Mouse (Mus musculus): ENCODE measurements at regions not wholly inside any gene's neighbourhood (a gene's known extent, or its start where the extent isn't known, plus 50 kb on each side); places are given as distances from the start of the nearest gene placed in this dataset.

- no peak for DNase-seq (ENCODE audit: low spot score in 2 of 2)
Observed at GRCm38 (mm10) chr10:110534387-110534786, 78.4 kb upstream of the Nav3 start.

DNA sequence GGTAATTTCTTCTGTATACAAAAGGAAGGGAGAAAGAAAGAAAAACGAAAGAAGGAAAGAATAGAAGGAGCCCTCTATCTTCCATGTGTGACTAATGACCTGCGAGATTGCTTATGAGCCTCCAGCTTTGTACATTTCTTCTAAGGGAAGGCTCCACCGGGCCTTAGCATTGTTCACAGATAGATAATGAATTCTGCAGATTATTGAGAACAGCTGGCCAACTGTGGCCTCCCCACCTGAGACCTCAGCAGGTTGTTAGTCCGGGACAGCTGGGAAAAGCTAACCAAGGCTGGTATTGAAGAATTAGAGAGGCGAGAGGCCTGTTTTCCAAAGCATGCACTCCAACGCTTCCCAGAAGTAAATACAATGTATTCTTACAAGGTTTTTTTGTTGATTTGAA lies 86.7 kb upstream of the Nav3 start:
- no peak for DNase-seq (ENCODE audit: low spot score in 2 of 2)

GRCm38 (mm10) chr10:110548391-110548790 lies 92.4 kb upstream of the Nav3 start:
- no peak for DNase-seq (ENCODE audit: low spot score in 2 of 2)

- DNase-seq (ENCODE audit: low spot score in 2 of 2) = no peak
Observed at GRCm38 (mm10) chr10:110553954-110554353, 98.0 kb upstream of the Nav3 start.

- DNase-seq (ENCODE audit: low spot score in 2 of 2) = no peak
Observed at GRCm38 (mm10) chr10:110556326-110556883, 100.4 kb upstream of the Nav3 start.

DNA sequence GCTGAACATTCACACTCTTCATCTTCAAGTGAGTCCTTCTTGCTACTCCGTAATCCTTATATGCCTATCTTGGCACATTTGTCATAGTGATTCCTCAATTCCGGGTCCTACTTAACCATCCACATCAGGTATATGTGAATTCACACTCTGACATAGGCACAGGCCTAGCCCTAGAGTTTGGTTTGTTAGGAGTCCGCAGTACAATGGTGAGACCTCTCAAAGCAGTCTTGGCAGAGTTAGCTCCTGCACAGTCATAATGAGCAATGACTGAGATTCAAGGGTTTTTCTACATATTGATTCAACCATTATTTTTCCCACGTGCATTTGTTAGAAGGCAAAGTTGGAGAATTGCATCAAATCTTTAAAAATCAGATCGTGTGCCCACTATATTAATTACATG lies 107.1 kb upstream of the Nav3 start:
- DNase-seq (ENCODE audit: low spot score in 2 of 2) = no peak

DNA sequence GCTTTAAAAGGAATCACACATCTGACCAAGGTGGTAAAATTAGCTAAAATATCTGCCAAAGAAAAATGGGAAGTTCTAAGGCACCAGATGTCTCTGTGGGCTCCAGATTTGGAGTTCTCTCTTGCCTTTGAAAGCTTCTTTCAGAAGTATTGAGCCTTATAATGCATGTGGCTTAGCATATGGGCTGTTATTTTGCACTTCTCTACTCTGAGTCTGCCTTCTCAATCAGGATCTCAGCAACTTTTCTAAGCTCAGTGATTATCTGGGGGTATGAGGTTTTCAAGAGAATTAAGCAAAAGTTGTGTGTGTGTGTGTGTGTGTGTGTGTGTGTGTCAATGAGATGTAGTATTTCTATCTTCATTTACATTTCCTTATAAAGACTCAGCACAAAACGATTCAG lies 107.6 kb upstream of the Nav3 start:
- peak; percentile 46 to 56 for DNase-seq (ENCODE audit: low spot score in 2 of 2)

DNA sequence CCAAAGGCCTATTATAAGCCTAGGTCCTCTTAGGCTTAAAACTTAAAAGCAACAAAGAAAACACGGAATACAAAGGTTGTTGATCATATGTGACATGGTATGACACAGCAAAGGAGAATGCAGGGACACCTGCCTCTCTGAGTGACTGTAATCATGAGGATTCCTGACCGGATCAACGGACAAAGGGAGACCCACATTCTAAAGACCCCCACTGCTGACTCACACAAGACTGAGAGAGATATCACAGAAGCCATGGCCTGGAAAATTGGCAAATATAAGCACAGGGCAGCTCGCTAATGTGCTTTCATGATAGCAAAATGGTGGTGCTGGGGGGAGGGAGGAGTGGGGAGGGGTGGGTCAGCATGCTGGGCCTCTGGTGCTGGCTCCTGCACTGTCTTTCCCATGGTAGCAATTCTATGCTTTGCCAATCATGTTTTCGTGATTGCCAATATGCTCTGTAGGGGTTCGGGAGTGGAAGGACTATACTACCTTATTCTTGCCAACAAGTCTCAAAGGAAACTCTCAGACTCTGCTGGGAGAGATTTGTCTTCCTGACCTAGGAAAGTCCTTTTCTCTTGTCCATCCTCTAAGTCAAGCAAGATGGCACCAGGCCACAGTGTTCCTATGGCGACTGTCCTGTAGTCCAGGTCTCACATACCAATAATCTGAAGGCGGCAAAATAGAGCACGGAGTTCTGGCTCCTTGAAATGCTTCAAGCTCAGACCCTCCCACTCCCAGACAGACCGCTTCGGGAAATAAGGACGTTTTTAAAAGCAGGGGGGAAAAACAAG lies 110.5 kb upstream of the Nav3 start:
- DNase-seq (ENCODE audit: low spot score in 2 of 2) = no peak

GRCm38 (mm10) chr10:110570465-110570864 lies 114.5 kb upstream of the Nav3 start:
- peak in 1 of 2 experiments; percentile 31 for DNase-seq (ENCODE audit: low spot score in 2 of 2)

- peak in 1 of 2 experiments; percentile 37 for DNase-seq (ENCODE audit: low spot score in 2 of 2)
Observed at GRCm38 (mm10) chr10:110571179-110571578, 115.2 kb upstream of the Nav3 start.

- DNase-seq (ENCODE audit: low spot score in 2 of 2) = no peak
Observed at GRCm38 (mm10) chr10:110573530-110573929, 117.5 kb upstream of the Nav3 start.

DNA sequence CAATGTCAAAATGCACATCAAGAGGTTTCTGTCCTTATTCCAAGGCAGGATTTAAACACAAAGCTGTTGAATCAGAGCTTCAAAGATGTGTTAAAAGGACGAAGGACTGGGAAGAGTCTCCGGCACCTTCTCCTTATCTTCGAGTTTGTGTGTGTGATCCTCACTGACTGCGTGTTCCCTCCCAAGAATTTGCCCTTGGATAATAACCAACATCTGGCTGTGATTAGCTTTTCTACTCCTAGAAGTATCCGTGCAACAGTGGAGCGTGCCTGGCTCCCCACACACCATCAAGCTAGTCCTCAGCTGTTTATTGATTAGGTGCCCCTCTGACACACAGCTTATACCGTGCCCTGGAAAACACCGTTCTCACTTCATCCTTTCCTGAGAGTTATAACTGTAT lies 130.0 kb upstream of the Nav3 start:
- DNase-seq (ENCODE audit: low spot score in 2 of 2) = no peak

DNA sequence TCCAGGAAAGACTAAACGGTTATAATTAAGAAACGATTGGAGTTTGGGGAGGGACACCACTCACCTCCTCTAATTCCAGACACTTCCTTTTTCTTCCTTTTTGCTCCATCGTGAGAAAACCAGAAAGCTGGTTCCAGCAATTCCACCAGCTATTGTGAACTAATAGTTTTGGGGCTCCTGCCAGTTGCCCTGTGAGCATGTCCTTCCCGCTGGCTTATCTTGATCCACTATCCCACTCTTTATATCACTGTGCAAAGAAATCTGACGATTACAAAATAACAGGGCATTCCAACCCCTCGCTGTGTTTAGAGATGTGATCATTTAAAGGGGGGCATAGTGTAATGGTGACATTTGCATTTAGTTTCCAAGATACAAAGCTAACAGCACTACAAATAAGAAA lies 130.5 kb upstream of the Nav3 start:
- no peak for DNase-seq (ENCODE audit: low spot score in 2 of 2)

GRCm38 (mm10) chr10:110587529-110587928 lies 131.5 kb upstream of the Nav3 start:
- DNase-seq (ENCODE audit: low spot score in 2 of 2) = no peak

DNA sequence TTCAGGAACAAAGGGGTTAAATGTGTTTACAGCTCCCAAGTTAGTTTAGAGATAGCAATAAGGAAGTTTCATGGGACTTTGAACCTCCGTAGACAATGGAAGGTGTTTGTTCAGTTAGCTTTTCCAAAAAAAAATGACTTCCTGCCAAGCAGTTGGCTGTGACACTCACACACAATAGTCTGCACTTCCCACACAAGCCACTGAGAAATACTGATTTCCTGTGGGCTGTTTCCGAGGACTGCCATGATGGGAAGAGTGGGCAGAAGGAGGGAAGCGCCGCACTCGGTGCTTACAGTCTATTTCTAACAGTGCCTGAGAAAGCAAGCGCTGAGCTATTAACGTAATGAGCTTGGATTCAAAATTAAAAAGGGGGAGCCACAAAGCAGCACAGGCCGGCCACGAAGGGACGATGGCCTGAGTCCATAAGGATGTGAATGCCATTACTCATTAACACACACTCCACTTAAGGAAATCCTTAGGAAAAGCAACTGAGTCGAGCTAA lies 144.4 kb upstream of the Nav3 start:
- DNase-seq (ENCODE audit: low spot score in 2 of 2) = peak in 1 of 2 experiments; percentile 61

GRCm38 (mm10) chr10:110610336-110610735 lies 134.9 kb upstream of the E2f7 start:
- no peak for DNase-seq (ENCODE audit: low spot score in 2 of 2)

DNA sequence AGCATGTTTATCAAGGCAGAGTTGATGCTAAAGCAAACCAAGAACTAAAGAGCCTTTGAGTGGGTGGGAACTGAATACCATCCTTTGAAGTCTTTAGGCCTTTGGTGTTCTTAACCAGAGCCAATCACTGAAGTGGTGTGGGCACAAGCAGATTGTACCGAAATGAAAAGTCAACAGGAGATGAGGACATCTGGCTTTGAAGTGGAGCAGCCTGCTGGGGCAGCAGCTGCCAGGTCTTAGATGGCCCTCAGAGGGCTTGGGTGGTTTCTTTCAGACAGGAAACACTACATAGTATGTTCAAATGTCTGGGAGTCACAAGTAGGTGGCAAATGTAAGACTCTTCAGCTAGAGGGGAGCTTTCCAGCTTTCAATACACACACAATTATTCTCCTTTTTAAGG lies 128.2 kb upstream of the E2f7 start:
- no peak for DNase-seq (ENCODE audit: low spot score in 2 of 2)

DNA sequence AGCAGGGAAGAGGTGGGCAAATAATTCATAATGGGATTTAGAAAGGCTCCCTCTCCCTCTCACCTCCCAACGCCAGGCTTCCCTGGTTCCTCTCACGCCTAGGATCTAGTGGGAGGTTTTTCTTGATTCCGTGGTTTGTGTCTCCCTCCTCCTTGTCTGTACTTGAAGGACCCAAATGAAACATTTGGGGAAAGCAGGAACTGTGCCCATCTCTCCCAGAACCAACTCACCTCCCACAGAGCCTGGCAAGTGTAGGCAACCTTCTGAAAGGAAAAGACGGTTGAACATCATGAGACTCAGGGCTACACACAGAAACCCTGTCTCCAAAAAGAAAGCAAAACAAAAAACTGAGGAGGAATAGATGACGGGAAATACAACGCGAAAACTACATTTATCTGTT lies 126.0 kb upstream of the E2f7 start:
- DNase-seq (ENCODE audit: low spot score in 2 of 2) = peak; percentile 8 to 43

DNA sequence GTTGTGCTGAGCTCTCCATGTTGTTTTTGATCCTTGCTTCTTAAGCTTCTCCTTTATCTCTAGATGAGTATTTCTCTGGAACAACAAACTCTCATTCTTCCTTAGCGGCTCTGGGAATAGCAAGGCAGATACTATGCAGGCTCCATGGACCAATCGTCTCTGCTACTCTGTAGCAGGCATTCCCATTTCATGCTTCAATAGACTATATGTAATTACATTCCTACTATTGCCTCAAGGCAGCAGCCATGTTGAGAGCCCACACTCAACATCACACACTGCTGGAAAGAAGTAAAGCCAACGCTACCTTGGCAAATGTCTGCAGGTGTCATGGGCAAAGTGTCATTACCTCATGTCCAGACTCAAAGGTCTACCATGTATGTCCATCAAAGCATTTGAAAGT lies 119.6 kb upstream of the E2f7 start:
- DNase-seq (ENCODE audit: low spot score in 2 of 2) = no peak

DNA sequence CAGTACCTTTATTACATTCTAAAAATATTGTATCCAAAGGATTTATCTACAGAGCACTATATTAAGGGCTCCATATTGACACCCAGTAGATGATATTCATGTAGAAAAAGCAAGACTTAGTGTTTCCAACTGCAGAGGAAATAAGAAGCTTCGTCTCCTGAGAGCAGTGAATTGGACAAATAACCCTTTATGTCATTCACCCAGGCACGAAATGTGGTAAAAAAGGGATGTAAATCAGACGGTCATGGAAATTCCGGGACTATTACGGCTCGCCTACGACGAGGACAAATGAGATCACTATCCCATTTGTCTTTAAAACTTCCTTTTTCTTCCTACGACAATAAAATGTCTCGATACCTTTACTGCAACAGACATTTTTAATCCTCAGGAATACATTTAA lies 104.8 kb upstream of the E2f7 start:
- DNase-seq (ENCODE audit: low spot score in 2 of 2) = no peak

GRCm38 (mm10) chr10:110642065-110642690 lies 103.1 kb upstream of the E2f7 start:
- no peak for DNase-seq (ENCODE audit: low spot score in 2 of 2)

DNA sequence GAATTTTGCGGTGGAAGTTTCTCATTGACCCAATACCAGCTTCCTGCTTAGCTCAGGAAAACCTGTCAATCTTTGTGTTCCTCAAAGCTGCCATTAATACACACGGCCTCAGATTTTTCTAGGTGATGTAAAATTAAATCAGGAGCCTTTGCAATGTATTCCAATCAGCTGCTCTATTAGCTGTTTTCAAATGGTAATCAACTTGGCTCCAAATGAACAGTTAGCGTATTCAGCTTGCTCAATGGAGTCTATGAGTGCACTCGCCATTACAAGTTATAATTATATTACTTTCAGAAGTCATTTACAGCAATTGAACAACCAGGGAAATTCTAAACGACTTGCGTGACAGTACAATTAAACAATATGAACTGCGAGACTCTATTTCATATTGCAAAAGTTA lies 97.6 kb upstream of the E2f7 start:
- DNase-seq (ENCODE audit: low spot score in 2 of 2) = no peak

GRCm38 (mm10) chr10:110650107-110650506 lies 95.1 kb upstream of the E2f7 start:
- DNase-seq (ENCODE audit: low spot score in 2 of 2) = peak in 1 of 2 experiments; percentile 10

Measured in left cerebral cortex, adult 9 months (tissue).